Mouse (Mus musculus) adrenal gland, postnatal 36 days (tissue): ENCODE measurements around the gene Pdxp. TPM values are rescaled to one million over a fixed set of nuclear protein-coding genes. Genes with fewer than 3 reads are reported as not detected.

ENCODE experiments used
- microRNA-seq: library from miRNA; unstranded; fragments of <30 nt; microRNA quantifications from one replicate; pipeline ENCODE4 v1.2.0, GENCODE M21; 2021
- total RNA-seq, 2 experiments: library from RNA; stranded (reverse); gene quantifications; 2 replicates each; pipeline ENCODE4 v1.2.3; 2021

Pdxp gene
- total RNA-seq, 2 experiments from 2014 or later, result 3.3 to 3.7 TPM

Small RNA genes lying within 50 kb of the gene (microRNA-seq; reads per million reads assigned to microRNA genes)
- not detected for gene Mir6955

Other genes starting within 250 kb of the Pdxp start
- 1 to 10 TPM; 2.7 to 3.0 TPM for gene Elfn2, start 195.1 kb upstream of the Pdxp start, total RNA-seq
- 10 to 100 TPM; 12.3 to 16.7 TPM for gene Mfng, start 140.4 kb upstream of the Pdxp start, total RNA-seq
- 1 to 10 TPM; 5.9 to 9.8 TPM for gene Card10, start 110.9 kb upstream of the Pdxp start, total RNA-seq
- gene Cdc42ep1, start 71.3 kb upstream of the Pdxp start, total RNA-seq, result 10 to 100 TPM; 36.8 to 52.6 TPM
- gene Lgals2, start 58.4 kb upstream of the Pdxp start, total RNA-seq, result under 1 TPM; 0.53 to 0.56 TPM
- 10 to 100 TPM; 56.0 to 57.3 TPM for gene Gga1, start 36.7 kb upstream of the Pdxp start, total RNA-seq
- gene Gm49510, start 14.3 kb upstream of the Pdxp start, total RNA-seq, result not detected
- gene Sh3bp1, start 14.2 kb upstream of the Pdxp start, total RNA-seq, result 1 to 10 TPM; 7.2 to 8.5 TPM
- gene Lgals1, start 12.8 kb downstream of the Pdxp start, total RNA-seq, result 100 to 1,000 TPM; 303 to 486 TPM
- gene Nol12, start 21.0 kb downstream of the Pdxp start, total RNA-seq, result 10 to 100 TPM; 41.5 to 47.4 TPM
- gene Triobp, start 33.8 kb downstream of the Pdxp start, total RNA-seq, result 100 to 1,000 TPM; 111 to 142 TPM
- 100 to 1,000 TPM; 127 to 173 TPM for gene H1f0, start 114.5 kb downstream of the Pdxp start, total RNA-seq
- under 1 TPM; 0.30 to 0.36 TPM for gene Galr3, start 128.0 kb downstream of the Pdxp start, total RNA-seq
- 10 to 100 TPM; 18.9 to 27.0 TPM for gene Ankrd54, start 149.0 kb downstream of the Pdxp start, total RNA-seq
- 100 to 1,000 TPM; 140 to 156 TPM for gene Eif3l, start 161.3 kb downstream of the Pdxp start, total RNA-seq
- 10 to 100 TPM; 41.3 to 51.4 TPM for gene Micall1, start 195.0 kb downstream of the Pdxp start, total RNA-seq
- gene Polr2f, start 227.1 kb downstream of the Pdxp start, total RNA-seq, result 100 to 1,000 TPM; 137 to 143 TPM
- gene 1700088E04Rik, start 227.3 kb downstream of the Pdxp start, total RNA-seq, result 1 to 10 TPM; 5.5 to 7.3 TPM